In genomic region chr3:124067538-124067937, GRCm38 (mm10) we compare ENCODE assay signal across 15 mouse cellular contexts.
"Had no signal": no experiment of that assay in that cellular context is flagged by ENCODE, and none has a peak within 500 bp of the region (broad histone marks: within the 10 kb centered on the region; RNA-seq: fewer than 3 reads in every experiment).

No protein-coding gene starts in this region.

- H3K4me1 ChIP-seq: limb, embryonic 15.5 days; liver, embryonic 12.5 days; neural tube, embryonic 15.5 days had no signal

- H3K27ac ChIP-seq: limb, embryonic 15.5 days; liver, embryonic 12.5 days; neural tube, embryonic 15.5 days had no signal

- ATAC-seq: liver, embryonic 12.5 days had no signal

- H3K27me3 ChIP-seq: limb, embryonic 15.5 days; liver, embryonic 12.5 days; neural tube, embryonic 15.5 days had no signal

- DNase-seq: kidney, adult 2 months; kidney, postnatal 25 days; layer of hippocampus, adult 9-11 months; layer of hippocampus, postnatal 36 days; lung, embryonic 14.5 days; lung, postnatal 10 days; lung, postnatal 4 days; right cerebral cortex, postnatal 4 days; spleen, adult 18-20 months; thymus, adult 18-20 months; thymus, postnatal 25 days had no signal

- H3K9ac ChIP-seq: limb, embryonic 15.5 days; liver, embryonic 12.5 days; lung, embryonic 14.5 days; neural tube, embryonic 15.5 days had no signal

- H3K9me3 ChIP-seq: limb, embryonic 15.5 days; liver, embryonic 12.5 days; neural tube, embryonic 15.5 days had no signal

- H3K4me2 ChIP-seq: limb, embryonic 15.5 days; liver, embryonic 12.5 days; lung, embryonic 14.5 days; neural tube, embryonic 15.5 days had no signal

- H3K4me3 ChIP-seq: limb, embryonic 15.5 days; liver, embryonic 12.5 days; myocyte; neural tube, embryonic 15.5 days had no signal

- H3K36me3 ChIP-seq: limb, embryonic 15.5 days; liver, embryonic 12.5 days; neural tube, embryonic 15.5 days had no signal
